Mouse (Mus musculus) layer of hippocampus, adult 11-12 months (tissue): ENCODE results near the gene Lrrc8b.
A peak's percentile ranks its signal among the peaks of the same experiment; 100 is the strongest.

Source experiments
- DNase-seq: peaks from one replicate; pipeline ENCODE4 v3.0.0; 2022; ENCODE audit warnings: low spot score

The Lrrc8b gene

DNA sequence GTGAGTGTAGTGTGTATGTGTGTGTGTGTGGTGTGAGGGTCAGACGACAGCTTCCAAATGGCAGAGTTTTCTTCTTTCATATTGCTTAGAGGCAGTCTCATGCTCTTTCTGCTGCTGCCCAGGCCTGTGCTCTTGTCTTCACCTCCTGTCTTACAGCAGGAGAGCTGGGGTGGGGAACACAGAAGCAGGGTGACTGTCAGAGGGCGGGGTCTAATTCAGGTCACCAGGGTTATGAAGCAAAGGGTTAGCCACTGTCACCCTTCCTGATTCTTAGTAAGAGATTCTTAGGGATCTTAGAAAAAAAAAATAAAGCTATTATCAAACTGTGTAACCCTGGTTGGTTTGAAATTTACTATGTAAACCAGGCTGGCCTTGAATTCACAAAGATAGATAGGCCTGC is 10.0 kb downstream of the Lrrc8b start:
- no peak for DNase-seq

DNA sequence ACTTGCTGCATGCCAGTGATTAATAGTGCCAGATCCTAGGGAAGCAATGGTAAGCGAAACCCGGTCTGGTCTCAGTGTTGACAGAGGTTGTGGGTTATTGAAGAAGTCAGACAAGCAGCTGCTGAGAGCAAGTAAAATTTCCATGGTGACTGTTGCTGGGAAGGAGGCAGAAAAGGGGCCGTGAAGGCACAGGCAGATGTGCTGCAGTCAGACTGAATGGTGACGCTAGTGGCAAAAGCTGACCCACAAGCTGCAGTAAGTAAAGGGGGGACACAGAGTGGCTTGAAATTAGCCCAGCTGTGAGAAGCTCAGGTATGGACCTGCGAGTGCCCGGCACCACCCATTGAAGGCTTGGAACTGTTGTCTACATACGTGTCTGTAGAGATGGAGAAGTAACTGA is 11.8 kb downstream of the Lrrc8b start:
- no peak for DNase-seq

DNA sequence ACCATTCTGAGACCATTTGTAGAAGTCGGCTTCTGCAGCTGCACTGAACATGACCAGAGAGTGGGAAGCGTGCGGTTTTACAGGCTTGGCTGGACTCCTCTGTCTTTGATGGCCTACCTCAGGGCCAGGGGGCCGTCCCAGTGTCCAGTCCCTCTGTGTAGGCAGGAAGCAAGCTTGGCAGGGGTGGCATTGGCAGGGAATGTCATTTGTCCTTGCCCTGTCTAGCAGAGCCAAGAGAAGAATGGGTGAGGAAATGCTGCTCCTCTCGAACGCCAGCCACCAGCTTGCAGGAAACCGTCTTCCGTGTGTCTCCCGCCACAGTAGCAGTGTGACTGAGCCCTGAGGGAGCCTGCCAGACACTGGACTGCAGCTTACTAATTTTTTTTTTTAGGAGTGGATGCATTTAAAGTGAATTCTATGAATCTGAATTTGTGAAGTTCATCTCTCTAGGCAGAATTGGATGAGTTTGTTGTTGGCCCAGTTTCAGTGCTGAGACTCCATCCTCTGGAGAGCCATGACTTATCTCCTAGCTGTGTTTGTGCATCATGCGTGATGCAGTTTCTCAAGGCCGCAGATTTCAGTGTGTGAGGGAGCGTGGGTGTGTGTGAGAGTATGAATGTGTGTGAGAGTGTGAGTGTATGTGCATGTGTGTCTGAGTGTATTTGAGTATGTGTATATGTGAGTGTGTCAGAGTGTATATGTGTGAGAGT is 12.8 kb downstream of the Lrrc8b start:
- DNase-seq, result no peak

DNA sequence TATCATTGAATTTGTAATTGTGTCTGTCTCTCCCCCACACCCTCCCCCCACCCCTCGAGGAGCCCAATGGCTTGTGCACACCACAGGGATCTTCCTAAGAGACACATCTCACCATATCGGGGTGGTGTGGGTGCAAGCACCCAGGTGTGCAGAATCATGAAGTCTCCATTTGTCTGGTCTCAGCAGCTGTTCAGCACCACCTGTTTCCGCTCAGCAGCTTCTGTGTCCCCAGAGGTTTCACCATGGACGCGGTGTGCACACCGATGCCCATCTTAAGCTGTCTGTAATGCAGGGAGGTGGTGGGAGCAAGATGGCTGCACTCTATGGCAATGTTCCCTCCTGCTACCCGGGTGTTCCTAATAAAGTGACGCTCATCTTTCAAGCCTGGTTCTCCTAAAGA is 14.6 kb downstream of the Lrrc8b start:
- DNase-seq, result no peak

DNA sequence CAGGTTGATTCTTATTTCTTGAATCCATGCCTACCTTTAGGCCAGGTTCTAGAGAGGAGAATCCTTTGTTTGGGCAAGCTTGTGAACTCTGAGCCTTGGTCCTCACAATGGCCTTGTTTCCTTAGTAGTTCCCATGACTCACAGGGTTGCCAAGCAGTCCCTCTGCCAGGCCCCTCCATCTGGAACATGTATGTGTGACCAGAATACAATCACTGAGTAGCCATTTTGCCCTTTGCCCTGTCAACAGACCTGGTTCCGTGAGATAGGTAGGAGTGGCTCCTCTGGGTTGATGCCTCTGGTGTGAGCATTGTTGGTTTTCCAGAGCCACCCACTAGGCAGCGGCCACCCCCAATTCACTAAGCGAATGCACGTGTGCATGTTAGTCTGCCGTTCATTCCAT is 24.0 kb downstream of the Lrrc8b start:
- no peak for DNase-seq

DNA sequence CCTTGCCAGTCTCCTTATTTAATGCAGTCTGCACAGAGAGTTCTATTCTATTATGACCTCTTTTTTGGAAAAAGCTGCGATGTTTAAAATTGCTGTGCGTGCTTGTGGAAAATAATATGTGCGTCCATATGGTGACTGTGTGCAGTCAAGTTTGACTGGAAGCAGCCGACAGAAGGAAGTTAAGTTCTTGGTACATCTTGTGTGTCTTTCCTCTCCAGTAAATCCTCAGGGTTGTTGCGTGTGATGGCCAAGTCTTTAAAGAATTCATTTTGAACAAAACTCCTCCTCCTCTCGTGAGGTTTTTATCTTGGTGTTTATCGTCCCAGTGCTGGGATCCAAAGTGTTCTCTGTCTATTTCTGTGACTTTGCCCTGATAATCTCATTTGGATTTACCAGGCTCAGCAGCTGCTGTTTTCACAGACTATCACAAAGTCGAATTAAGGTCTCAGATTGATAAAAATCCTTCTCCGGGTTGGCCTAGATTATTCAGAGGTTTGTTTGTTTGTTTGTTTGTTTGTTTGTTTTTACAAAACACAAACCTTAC is 25.5 kb downstream of the Lrrc8b start:
- DNase-seq, result no peak

DNA sequence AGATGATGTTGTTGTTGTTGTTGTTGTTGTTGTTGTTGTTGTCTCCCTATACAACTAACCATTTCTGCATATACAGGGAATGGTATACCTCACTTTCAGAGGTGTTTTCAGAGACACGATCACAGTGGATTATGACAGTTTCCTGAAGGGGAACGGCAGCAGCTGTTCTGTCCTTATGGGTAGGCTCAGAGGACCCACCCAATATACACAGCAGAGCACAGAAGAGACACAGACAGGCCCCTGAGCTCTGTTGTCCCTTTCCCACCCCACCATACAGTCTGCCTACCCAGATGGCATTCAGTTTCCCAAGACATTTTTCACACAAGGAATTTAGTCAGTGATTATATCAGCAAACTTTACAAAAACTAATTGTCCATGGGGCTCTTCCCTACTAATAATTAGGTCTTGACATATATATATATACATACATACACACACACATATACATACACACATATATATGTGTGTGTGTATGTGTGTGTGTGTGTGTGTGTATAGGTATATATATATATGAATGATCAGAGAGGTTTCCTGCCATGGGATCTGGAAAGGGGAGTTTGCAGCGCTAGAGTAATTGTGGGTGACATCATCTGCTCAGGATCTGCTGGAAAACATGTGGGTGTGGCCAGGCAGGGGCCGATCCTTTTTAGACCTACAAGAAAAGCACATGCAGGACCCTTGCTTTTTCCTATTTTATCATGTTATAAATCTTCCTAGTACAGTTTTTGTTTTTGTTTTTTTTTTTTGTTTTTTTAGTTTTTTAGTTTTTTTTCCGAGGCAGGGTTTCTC is 26.8 kb downstream of the Lrrc8b start:
- no peak for DNase-seq

DNA sequence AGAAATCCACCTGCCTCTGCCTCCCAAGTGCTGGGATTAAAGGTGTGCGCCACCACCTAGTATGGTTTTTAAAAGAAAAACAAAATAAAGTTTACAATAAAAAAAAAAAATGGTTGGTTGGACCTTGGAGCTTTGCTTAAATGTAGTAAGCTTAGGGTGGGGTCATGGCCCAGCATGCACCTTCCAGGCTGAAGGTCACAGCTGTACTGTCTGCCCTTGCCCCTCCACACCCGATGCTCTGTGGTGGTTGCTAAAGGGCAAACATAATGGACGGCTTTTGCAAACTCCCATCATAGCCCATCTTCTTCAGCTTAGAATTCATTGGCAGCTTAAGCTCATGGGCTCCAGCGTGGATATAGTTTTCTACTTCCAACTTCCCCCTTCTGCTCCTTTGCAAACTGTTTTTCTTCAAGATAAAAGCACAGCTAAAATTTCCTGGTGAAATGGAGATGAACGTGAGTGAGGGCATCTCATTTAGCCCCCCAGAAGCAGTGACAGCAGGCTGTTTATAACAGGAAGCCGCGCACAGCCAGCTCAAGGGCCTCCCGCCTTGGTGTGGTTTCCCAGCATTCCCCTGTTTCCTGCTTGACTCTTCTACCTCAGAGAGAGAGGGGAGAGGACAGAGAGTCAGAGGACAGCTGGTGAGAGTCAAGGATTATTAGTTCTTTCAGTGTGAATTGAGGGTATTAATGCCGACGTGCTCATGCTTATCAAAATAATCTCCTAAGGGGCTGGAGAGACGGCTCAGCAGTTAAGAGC is 27.7 kb downstream of the Lrrc8b start:
- no peak for DNase-seq

DNA sequence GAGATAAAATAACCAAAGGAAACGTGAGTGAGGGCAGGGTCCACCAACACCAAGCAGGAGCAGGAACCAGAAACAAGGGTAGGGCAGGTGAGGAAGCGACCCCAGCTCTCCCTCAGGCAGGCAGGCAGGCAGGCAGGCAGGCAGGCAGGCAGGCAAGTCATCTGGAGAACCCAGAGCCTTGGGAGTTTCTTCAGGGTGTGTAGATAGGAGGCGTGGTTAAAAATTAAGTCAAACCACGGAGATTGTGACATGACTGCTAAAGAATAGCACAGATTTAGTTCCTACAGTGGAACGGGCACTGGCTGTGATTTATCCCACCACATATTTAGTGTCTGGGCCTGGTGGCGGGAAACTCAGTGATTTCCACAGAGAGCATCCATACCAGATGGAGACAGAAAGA is 30.1 kb downstream of the Lrrc8b start:
- DNase-seq, result no peak

DNA sequence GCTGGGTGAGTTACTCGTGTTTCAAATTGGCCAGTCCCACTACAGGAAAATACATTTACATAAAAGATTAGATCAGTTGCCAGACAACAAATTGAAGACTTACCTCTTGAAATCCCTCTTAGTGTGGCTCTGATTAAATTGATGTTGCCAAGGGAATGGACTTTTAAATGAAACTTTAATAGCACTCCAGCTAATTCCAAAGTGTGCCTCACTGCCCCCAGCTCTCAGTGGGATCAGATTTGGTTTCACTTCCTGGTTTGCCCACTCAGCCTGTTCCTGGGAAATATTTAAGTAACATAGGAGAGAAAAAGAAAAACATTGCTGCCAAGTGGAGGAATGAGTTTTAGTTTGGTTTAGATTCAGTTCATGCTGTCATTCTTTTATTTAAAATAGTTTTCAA is 38.5 kb downstream of the Lrrc8b start:
- no peak for DNase-seq

DNA sequence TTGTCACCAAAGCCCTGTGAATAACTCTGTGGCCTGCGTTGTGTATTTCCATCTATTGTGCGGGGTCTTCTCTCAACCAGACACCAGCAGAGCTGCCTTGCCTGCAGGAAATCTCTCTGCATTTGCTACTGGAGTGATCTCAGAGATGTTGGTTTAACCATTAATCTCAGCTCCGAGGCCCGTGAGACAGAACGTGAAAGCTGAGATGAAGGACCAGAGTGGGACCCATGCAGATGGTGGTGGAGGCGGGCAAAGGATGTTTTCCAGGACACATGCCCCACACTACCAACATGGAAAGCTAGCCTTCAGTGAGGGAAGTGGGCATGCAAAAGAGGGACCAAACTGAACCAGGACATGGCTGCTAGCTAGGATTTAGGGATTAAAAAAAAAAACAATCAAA is 43.5 kb downstream of the Lrrc8b start:
- DNase-seq, result no peak

DNA sequence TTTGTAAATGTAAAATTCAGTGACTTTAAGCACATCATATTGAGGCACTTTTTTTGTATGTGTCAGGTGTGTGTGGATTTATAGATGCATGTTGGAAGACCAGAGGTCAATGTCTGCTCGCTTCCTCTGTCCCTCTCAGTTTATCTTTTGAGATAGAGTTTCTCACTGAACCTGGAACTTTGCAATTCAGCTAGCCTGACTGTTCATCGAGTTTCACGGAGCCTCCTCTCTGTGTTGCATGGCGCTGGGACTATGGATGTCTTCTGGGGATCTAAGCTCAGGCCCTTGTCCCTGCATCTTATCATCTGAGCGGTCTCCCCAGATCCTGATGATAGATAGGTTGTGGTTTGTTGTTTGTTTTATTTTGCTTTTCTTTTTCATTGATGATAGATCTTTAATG is 45.0 kb downstream of the Lrrc8b start:
- DNase-seq, result no peak

DNA sequence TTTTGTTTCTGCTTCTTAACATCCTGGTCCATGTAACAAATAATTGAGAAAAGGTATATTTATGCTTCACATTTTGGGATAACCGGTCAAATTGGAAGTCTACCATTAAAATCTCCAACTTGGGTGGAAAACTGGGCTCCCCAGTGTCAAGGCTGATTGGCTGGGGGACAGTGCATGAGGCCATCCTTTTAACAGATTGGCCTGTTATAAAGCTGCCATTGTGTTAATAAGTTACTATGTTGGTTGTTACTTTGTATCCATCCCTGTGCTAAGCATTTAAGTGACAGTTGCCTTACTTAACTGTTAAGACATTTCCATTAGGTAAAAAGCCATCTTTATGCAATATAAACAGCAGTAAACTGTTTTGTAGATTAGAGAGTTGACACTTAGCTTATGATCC is 45.5 kb downstream of the Lrrc8b start:
- DNase-seq, result no peak

DNA sequence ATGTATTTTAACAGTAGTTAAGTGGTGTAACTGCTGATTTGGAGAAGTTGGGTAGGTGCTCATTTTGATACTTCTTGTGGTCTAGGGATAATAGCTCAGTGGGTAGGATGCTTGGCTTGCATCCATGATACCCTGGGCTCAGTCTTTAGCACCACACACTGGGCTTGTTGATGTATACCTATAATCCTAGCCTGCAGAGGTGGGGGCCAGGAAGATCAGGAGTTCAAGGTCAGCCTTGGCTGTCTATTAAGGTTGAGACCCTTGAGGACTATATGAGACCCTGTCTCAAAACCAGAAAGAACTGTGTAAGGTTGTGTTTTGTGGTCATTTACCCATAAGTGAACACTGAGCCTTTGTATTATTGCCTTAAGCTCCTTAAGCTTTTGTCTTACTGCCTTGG is 49.1 kb downstream of the Lrrc8b start:
- DNase-seq, result no peak

DNA sequence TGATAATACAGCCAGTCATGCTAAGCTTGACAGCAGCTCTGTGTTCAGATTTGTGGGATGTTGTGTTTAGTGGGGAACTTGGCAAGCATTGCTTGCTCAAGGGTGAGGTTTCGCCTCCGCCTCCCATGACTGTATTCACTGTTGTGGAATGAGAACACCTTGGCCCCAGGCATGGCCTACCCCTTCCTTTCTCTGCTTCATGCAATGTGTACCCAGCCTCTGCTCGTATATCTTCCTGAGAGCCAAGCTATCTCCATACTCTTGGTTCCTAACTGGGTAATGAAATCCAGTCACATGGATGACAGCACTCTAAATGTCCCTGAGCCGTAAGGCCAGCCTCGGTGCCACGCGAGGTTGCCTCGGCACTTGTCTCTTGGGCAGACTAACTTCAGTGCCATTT is 50.0 kb downstream of the Lrrc8b start:
- no peak for DNase-seq

DNA sequence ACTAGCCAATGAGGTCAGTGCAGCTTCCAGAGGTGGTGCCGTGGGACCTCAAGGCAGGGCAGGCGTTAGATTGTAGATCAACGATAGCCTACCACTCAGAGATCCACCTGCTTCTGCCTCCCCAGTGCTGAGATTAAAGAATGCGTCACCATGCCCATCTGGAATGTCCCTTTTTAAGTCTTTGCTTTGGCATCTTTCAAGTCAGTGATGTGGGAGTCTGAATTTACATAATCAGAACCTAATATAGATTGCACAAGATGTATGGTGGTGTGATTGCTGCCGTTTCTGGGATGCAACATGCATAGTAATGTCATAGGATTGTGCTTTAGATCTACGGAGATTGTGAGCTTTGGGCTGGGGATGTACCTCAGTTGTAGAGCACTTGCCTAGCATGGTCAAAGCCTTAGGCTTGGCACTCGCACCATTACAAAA is 50.9 kb downstream of the Lrrc8b start:
- peak; percentile 47 for DNase-seq

DNA sequence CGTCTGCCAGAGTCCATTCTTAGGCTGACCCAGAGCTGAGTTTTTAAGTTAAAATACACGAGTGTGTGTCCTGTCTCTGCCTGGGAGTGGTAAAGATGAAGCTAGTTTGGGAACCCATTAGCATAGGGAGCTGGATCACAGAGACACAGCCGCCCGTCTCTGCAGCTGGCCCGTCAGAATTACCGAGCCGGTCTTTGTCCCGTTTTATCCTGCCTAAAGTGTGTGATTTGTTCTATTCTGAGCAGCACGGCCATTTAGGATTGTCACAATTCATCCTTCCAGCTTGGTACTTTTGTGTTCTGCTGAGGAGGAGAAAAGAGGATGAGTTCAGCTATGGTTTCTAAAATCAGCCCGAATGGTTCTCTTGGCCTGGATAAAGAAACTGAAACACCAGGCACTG is 51.7 kb downstream of the Lrrc8b start:
- peak; percentile 50 for DNase-seq

DNA sequence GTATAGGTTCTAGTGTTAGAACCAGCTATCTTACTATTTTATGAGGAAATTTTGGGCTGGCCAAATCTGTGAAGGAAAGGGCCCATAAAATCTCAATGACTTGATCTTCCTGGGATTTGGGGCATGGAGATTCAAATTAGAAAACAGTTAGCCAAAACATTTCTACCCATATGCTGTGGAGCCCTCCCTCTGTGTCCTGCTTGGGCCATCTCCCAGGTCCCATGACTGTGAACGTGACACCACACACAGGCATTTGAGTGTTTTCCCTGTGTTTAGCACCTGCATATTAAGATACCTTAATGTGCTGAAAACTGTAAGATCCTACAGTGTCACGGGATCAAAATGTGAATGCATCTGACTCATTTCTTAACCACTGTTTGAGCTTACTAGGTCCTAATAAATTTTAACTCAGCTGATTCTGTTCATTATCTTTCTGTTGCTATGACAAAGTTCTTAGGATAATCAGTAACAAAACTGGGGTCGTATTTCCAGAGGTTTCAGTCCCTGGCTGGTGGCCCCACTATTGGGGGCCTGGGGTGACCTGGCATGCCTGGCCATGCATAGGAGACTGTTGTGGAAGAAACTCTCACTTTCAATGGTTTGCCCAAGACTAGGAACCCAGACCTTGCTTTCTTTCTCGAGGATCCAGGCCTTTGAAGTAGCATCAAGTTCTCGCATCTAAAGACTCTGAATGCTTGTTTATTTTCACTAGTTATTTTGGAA is 57.6 kb downstream of the Lrrc8b start:
- DNase-seq, result no peak

DNA sequence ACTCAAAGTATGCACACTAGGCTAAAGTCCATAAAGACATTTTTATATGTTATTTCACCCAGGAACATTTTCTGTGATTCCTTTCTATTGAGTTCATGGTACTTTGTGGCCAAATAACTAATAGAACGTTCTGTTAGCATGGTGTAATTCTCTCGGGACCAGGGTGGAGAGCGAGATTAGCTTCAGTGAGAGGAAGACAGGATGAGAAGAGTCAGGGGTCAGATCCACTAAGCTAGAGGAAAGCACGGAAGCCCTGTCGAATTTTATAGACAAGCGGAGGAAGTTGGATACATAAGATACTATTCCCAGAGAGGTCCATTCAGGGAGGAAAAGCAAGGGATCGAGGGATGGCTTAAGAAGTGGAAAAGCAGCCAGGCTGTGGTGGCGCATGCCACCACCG is 62.0 kb downstream of the Lrrc8b start:
- no peak for DNase-seq

DNA sequence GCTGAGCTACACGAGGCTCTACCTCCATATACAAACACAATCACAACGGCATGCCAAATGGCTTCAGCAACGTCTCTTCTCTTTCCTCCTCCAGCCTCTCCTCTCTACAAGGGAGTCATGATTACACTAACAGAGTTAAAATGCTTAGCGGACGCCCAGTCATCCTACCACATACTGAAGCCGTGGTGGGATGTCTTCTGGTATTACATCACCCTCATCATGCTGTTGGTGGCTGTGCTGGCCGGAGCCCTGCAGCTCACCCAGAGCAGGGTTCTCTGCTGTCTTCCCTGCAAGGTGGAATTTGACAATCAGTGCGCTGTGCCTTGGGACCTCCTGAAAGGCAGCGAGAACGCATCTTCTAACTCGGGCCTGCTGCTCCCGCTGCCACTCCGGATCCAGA is 64.1 kb downstream of the Lrrc8b start:
- DNase-seq, result no peak

DNA sequence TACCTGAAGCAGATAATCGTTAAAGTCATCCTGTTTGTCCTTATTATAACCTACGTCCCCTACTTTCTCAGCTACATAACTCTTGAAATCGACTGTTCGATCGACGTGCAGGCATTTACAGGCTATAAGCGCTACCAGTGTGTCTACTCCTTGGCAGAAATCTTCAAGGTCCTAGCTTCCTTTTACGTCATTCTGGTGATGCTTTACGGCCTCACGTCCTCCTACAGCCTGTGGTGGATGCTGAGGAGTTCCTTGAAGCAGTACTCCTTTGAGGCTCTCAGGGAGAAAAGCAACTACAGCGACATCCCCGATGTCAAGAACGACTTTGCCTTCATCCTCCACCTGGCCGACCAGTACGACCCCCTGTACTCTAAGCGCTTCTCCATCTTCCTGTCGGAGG is 65.0 kb downstream of the Lrrc8b start:
- DNase-seq, result no peak

DNA sequence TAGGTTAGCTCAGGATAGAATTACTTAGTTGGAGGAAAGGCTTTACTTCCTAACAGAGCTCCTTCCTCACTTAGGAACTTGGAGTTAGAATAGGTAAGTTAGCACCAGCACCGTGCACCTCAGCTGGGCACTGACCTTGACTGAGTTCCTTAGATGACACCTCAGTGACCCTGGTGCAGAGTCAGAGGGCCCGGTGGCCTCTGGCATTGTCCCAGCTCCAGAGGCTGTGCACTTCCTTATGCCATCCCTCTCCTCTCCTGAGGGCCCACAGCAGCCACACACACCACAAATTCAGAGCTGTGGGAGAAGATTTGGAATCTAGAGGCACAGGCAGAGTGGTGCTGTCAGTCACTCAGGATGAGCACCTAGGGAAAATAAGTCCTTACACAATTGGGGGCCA is 68.1 kb downstream of the Lrrc8b start:
- DNase-seq, result no peak
